Mouse (Mus musculus) spleen, adult 2 months (tissue): ENCODE results near the gene Prpf6. TPM values are rescaled to one million over a fixed set of nuclear protein-coding genes. Genes with fewer than 3 reads are reported as not detected.
A peak's percentile ranks its signal among the peaks of the same experiment; 100 is the strongest.

Source experiments
- DNase-seq, 2 experiments: peaks; one replicate each; pipeline versions ENCODE4 v3.0.0 to v3.0.0-alpha.2; 2012 to 2021; ENCODE audit warnings: low spot score in 2 of 2, low read depth in 1 of 2
- H3K27ac ChIP-seq: fragments of 200-500 bp; 2 replicates; pipeline ENCODE4 v1.5.1; 2012; ENCODE audit warnings: low read length, inconsistent platforms; ENCODE audit not compliant: insufficient read depth
- H3K27me3 ChIP-seq: fragments of 200-500 bp; 2 replicates; pipeline ENCODE4 v1.6.1; 2012; ENCODE audit warnings: mild to moderate bottlenecking, moderate library complexity, low read length, inconsistent platforms; ENCODE audit not compliant: control insufficient read depth, insufficient read depth
- H3K36me3 ChIP-seq: fragments of 200-500 bp; 2 replicates; pipeline ENCODE4 v1.6.1; 2012; ENCODE audit warnings: mild to moderate bottlenecking, low read length, inconsistent platforms; ENCODE audit not compliant: control insufficient read depth, insufficient read depth
- H3K4me1 ChIP-seq: fragments of 200-500 bp; 2 replicates; pipeline ENCODE4 v1.6.1; 2011; ENCODE audit warnings: inconsistent platforms; ENCODE audit not compliant: control insufficient read depth, insufficient read depth, insufficient read length
- H3K4me3 ChIP-seq: fragments of 200-500 bp; 2 replicates; pipeline ENCODE4 v1.5.1; 2011; ENCODE audit warnings: mild to moderate bottlenecking, inconsistent platforms; ENCODE audit not compliant: insufficient read depth, insufficient read length; ENCODE audit errors: extremely low read depth
- CTCF ChIP-seq: fragments of 200-500 bp; IDR thresholded peaks from 2 replicates; pipeline ENCODE4 v1.5.1; 2011; ENCODE audit warnings: mild to moderate bottlenecking, inconsistent platforms; ENCODE audit not compliant: insufficient read depth, insufficient read length, insufficient replicate concordance; ENCODE audit errors: extremely low read depth
- POLR2A ChIP-seq: fragments of 200-500 bp; IDR thresholded peaks from 2 replicates; pipeline ENCODE4 v1.6.1; 2011; ENCODE audit warnings: low read depth, low read length, inconsistent platforms
- WGBS: fragments of 180-500 bp; shearing (Covaris S2); methylation state at CpG from one replicate; pipeline ENCODE4 v1.1.7; 2018; 5-methylcytosine and 5-hydroxymethylcytosine counted together
- polyA plus RNA-seq: library from polyadenylated mRNA; depleted of rRNA; stranded (reverse); fragments of >200 nt; gene quantifications from 2 replicates; pipeline ENCODE4 v1.2.3, GENCODE M21; 2012

Gene Prpf6
- polyA plus RNA-seq, 1 experiment = 11.6 TPM

GRCm38 (mm10) chr2:181594946-181595696 lies 3.5 kb downstream of the Prpf6 start:
- 79% methylated on average over 4 of the region's 4 CpGs for WGBS
- no peaks in the 10 kb centered on the region for H3K27me3 ChIP-seq
- TF ChIP-seq CTCF (peak; percentile 35; the same call in 1 of the 2 replicates), POLR2A (no peak)
- no peaks in the 10 kb centered on the region for H3K36me3 ChIP-seq
- DNase-seq = peak in 1 of 2 experiments; percentile 49
- no peak overlapping the region for H3K27ac ChIP-seq
- no peak overlapping the region for H3K4me3 ChIP-seq
- H3K4me1 ChIP-seq = peaks cover 9% of the 10 kb centered on the region

DNA sequence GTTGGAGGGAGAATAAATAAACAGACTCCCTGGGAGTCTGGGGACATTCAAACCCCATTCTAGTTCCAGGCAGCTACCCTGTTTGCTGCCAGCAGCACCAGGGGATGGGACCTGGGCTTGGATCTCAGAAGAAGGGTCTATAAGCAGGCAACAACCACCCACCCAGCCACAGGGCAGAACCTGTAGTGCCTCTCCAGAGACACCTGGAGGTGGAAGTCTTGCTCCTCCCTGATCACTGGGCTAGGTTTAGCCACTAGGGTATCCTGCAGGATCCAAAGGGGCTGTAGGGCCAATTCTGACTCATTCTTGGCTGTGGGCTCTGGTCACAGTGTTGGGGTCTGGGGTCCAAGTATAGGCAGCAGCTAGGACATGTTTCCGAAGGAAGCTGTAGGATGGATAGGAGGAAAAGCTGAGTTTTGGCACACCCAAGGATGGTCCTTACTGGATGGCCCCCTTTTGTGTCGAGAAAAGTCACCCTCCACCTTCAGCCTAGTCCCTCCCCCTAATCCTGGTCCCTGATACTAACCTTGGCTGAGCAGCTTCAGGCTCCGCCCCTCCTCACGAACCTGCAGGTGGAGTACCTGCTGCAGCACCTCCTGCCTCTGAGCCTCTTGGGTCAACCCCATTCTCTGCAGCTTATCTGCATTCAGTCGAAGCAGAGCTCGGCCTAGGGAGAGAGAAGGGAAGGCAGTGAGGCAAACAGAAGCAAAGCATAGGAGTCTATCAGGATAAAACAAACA lies 4.7 kb downstream of the Prpf6 start:
- H3K36me3 ChIP-seq = no peaks in the 10 kb centered on the region
- no peak overlapping the region for H3K27ac ChIP-seq
- 88% methylated on average over 6 of the region's 6 CpGs for WGBS
- no peak for DNase-seq
- peaks cover 12% of the 10 kb centered on the region for H3K4me1 ChIP-seq
- H3K27me3 ChIP-seq = no peaks in the 10 kb centered on the region
- TF ChIP-seq POLR2A (no peak), CTCF (no peak)
- H3K4me3 ChIP-seq = no peak overlapping the region

GRCm38 (mm10) chr2:181597378-181598061 lies 5.9 kb downstream of the Prpf6 start:
- TF ChIP-seq POLR2A = no peak
- TF ChIP-seq CTCF = no peak
- WGBS = 77% methylated on average over 7 of the region's 7 CpGs
- H3K36me3 ChIP-seq = no peaks in the 10 kb centered on the region
- H3K27ac ChIP-seq = no peak overlapping the region
- peaks cover 10% of the 10 kb centered on the region for H3K4me1 ChIP-seq
- no peak for DNase-seq
- no peaks in the 10 kb centered on the region for H3K27me3 ChIP-seq
- no peak overlapping the region for H3K4me3 ChIP-seq

DNA sequence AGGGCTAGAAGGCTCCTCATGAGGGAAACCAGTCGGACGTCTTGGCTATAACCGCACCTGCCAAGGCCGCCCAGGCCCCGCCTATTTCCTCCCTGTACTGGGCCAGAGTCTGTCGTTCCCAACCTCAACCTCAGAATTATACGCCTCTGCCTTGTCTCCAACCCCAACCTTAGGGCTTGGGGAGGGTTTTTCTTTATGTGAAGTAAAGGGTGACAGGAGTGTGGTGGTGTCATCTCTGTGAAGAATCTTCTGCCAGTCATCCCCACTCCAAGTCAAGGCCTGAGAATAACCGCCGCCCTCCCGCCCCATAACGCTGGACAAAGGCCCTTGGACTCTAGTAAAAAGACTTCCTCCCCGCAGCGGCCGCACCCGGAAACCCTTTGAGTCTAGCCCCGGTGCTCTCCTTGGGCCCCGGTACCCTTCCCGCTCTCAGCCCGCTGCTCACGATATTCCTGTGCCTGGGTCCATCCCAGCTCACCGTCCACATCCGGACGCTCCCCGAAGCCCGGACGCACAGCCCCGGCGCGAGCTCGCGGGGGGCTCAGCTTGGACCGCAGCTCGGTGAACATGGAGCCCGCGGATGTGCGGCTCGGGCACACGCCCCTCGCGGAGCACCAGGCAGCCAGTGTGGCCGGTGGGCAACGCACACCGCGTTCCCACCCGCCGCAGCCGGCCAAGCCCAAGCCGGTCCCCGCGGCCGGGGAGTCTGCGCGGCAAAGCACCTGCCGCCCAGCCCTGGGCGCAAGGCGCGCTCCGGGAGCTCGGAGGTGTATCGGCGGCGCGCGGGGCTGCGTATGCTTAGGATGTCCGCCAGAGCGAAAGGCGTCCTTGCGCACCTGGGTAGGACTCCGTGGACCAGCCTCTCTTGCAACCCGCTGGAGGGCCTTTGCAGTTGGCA lies 7.0 kb downstream of the Prpf6 start, which contains the start of gene Samd10:
Gene Samd10 (minus strand): TSS at position 759 of the 898 bp plus-strand sequence.
- TF ChIP-seq CTCF (no peak), POLR2A (no peak)
- peak in 1 of 2 experiments; percentile 65 for DNase-seq
- Histone ChIP-seq H3K4me1 (peaks cover 4% of the 10 kb centered on the region), H3K4me3 (peak within 1 kb of the TSS; percentile 80), H3K36me3 (no peaks in the 10 kb centered on the region), H3K27me3 (no peaks in the 10 kb centered on the region), H3K27ac (peak within 1 kb of the TSS; percentile 92)
- WGBS = under 1% methylated on average over 71 of the region's 71 CpGs

DNA sequence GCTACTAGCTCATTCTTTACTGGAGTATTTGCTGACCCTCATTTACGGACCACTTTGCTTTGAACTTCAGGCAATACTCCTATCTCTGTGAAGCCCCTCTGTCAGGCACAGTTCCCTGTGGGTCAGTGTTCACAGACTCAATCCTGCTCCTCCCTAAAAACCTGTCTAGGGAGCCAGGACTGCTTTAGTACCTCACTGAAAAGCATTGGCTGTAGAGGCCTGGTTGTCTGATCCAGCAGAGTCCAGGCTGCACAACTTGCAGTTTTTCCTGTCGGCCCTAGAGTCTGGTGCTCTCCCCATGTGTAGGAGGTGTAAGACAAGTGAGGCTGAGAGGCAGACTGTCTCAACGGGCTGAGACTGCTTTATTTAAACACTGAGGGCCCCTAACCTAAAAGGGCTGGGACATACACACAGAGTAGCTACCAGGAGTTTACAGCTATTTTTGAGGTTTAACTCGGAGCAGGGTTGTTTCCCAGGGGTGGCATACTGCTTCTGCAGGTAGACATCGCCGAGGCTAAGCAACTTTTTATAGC lies 8.6 kb downstream of the Prpf6 start:
- 68% methylated on average over 6 of the region's 6 CpGs for WGBS
- no peak for TF ChIP-seq POLR2A
- Histone ChIP-seq H3K27ac (no peak overlapping the region), H3K36me3 (no peaks in the 10 kb centered on the region), H3K4me3 (peak overlapping the region; percentile 70; the same call in 1 of the 2 replicates), H3K4me1 (peaks cover 4% of the 10 kb centered on the region), H3K27me3 (no peaks in the 10 kb centered on the region)
- DNase-seq = no peak

- DNase-seq = peak; percentile 94 to 95
- WGBS = 1% methylated on average over 57 of the region's 57 CpGs
- TF ChIP-seq POLR2A (peak; percentile 78), CTCF (no peak)
- peak overlapping the region; percentile 83 for H3K27ac ChIP-seq
- H3K4me1 ChIP-seq = peaks cover 4% of the 10 kb centered on the region
- H3K27me3 ChIP-seq = no peaks in the 10 kb centered on the region
- no peaks in the 10 kb centered on the region for H3K36me3 ChIP-seq
- peak overlapping the region; percentile 94 for H3K4me3 ChIP-seq
Observed at GRCm38 (mm10) chr2:181600828-181601750, 9.4 kb downstream of the Prpf6 start.
